Mouse (Mus musculus): ENCODE measurements around the gene Rnasel. TPM values are rescaled to one million over a fixed set of nuclear protein-coding genes. Genes with fewer than 3 reads are reported as not detected.

Rnasel gene
- polyA plus RNA-seq, 1 experiment from 2014 or later, result 15.7 TPM

GRCm38 (mm10) chr1:153712633-153713032, 36.6 kb upstream of the Rnasel start:
- no peaks in the 10 kb centered on the region for H3K9me3 ChIP-seq (ENCODE audit: low read length)
- WGBS (ENCODE audit: insufficient replicate concordance), result 77% methylated on average over 2 of the region's 2 CpGs
- no peak overlapping the region for H3K4me3 ChIP-seq (ENCODE audit: low read depth, low read length)
- DNase-seq, result no peak
- H3K27me3 ChIP-seq (ENCODE audit: insufficient read depth, low read length), result no peaks in the 10 kb centered on the region
- no peak for ATAC-seq
- TF ChIP-seq CTCF (IDR thresholded peaks at IDR 0.05; ENCODE audit: low read depth), result no peak
- TF ChIP-seq EP300 (IDR thresholded peaks at IDR 0.05; ENCODE audit: low read depth), result no peak
- no peaks in the 10 kb centered on the region for H3K36me3 ChIP-seq (replicated peaks; ENCODE audit: insufficient read depth, low read length)
- no peaks in the 10 kb centered on the region; the same call in 1 of the 2 replicates for H3K4me1 ChIP-seq (ENCODE audit: insufficient read depth)
- no peak overlapping the region for H3K27ac ChIP-seq (ENCODE audit: low read depth)
- H3K4me2 ChIP-seq (ENCODE audit: low read depth, low read length), result no peak overlapping the region
- H3K9ac ChIP-seq (replicated peaks), result no peak overlapping the region

GRCm38 (mm10) chr1:153717990-153718389, 31.2 kb upstream of the Rnasel start:
- H3K9me3 ChIP-seq (ENCODE audit: low read length), result no peaks in the 10 kb centered on the region
- H3K4me3 ChIP-seq (ENCODE audit: low read depth, low read length), result no peak overlapping the region
- DNase-seq (no peak), ATAC-seq (no peak)
- no peak overlapping the region for H3K4me2 ChIP-seq (ENCODE audit: low read depth, low read length)
- 71% methylated on average over 1 of the region's 1 CpGs for WGBS (ENCODE audit: insufficient replicate concordance)
- no peak for TF ChIP-seq CTCF (IDR thresholded peaks at IDR 0.05; ENCODE audit: low read depth)
- no peak for TF ChIP-seq EP300 (IDR thresholded peaks at IDR 0.05; ENCODE audit: low read depth)
- no peaks in the 10 kb centered on the region for H3K4me1 ChIP-seq (ENCODE audit: insufficient read depth)
- H3K27me3 ChIP-seq (ENCODE audit: insufficient read depth, low read length), result no peaks in the 10 kb centered on the region
- H3K36me3 ChIP-seq (replicated peaks; ENCODE audit: insufficient read depth, low read length), result no peaks in the 10 kb centered on the region
- no peak overlapping the region for H3K27ac ChIP-seq (ENCODE audit: low read depth)
- no peak overlapping the region for H3K9ac ChIP-seq (replicated peaks)

- Histone ChIP-seq H3K9me3 (ENCODE audit: low read length) (no peaks in the 10 kb centered on the region), H3K27ac (ENCODE audit: low read depth) (no peak overlapping the region), H3K4me2 (ENCODE audit: low read depth, low read length) (no peak overlapping the region), H3K9ac (replicated peaks) (no peak overlapping the region), H3K4me3 (ENCODE audit: low read depth, low read length) (no peak overlapping the region), H3K4me1 (ENCODE audit: insufficient read depth) (no peaks in the 10 kb centered on the region), H3K27me3 (ENCODE audit: insufficient read depth, low read length) (no peaks in the 10 kb centered on the region), H3K36me3 (replicated peaks; ENCODE audit: insufficient read depth, low read length) (no peaks in the 10 kb centered on the region)
- DNase-seq (no peak), ATAC-seq (no peak)
- no peak for TF ChIP-seq CTCF (IDR thresholded peaks at IDR 0.05; ENCODE audit: low read depth)
- TF ChIP-seq EP300 (IDR thresholded peaks at IDR 0.05; ENCODE audit: low read depth), result no peak
- WGBS (ENCODE audit: insufficient replicate concordance), result 74% methylated on average over 7 of the region's 7 CpGs
Measured at GRCm38 (mm10) chr1:153720935-153721334, 28.3 kb upstream of the Rnasel start.

GRCm38 (mm10) chr1:153721565-153722310, 27.5 kb upstream of the Rnasel start:
- no peak overlapping the region for H3K4me2 ChIP-seq (ENCODE audit: low read depth, low read length)
- H3K27me3 ChIP-seq (ENCODE audit: insufficient read depth, low read length), result no peaks in the 10 kb centered on the region
- H3K4me3 ChIP-seq (ENCODE audit: low read depth, low read length), result no peak overlapping the region
- WGBS (ENCODE audit: insufficient replicate concordance), result 68% methylated on average over 9 of the region's 9 CpGs
- DNase-seq (no peak), ATAC-seq (no peak)
- no peaks in the 10 kb centered on the region for H3K9me3 ChIP-seq (ENCODE audit: low read length)
- H3K4me1 ChIP-seq (ENCODE audit: insufficient read depth), result no peaks in the 10 kb centered on the region
- H3K27ac ChIP-seq (ENCODE audit: low read depth), result no peak overlapping the region
- no peak for TF ChIP-seq EP300 (IDR thresholded peaks at IDR 0.05; ENCODE audit: low read depth)
- TF ChIP-seq CTCF (IDR thresholded peaks at IDR 0.05; ENCODE audit: low read depth), result no peak
- no peaks in the 10 kb centered on the region for H3K36me3 ChIP-seq (replicated peaks; ENCODE audit: insufficient read depth, low read length)
- no peak overlapping the region for H3K9ac ChIP-seq (replicated peaks)

GRCm38 (mm10) chr1:153723426-153723825, 25.8 kb upstream of the Rnasel start:
- DNase-seq (no peak), ATAC-seq (no peak)
- Histone ChIP-seq H3K4me3 (ENCODE audit: low read depth, low read length) (no peak overlapping the region), H3K9me3 (ENCODE audit: low read length) (no peaks in the 10 kb centered on the region), H3K27me3 (ENCODE audit: insufficient read depth, low read length) (no peaks in the 10 kb centered on the region), H3K4me1 (ENCODE audit: insufficient read depth) (no peaks in the 10 kb centered on the region; the same call in 1 of the 2 replicates), H3K27ac (ENCODE audit: low read depth) (no peak overlapping the region), H3K4me2 (ENCODE audit: low read depth, low read length) (no peak overlapping the region), H3K9ac (replicated peaks) (no peak overlapping the region), H3K36me3 (replicated peaks; ENCODE audit: insufficient read depth, low read length) (no peaks in the 10 kb centered on the region)
- TF ChIP-seq CTCF (IDR thresholded peaks at IDR 0.05; ENCODE audit: low read depth), result no peak
- TF ChIP-seq EP300 (IDR thresholded peaks at IDR 0.05; ENCODE audit: low read depth), result no peak
- 69% methylated on average over 9 of the region's 9 CpGs for WGBS (ENCODE audit: insufficient replicate concordance)

- no peak overlapping the region for H3K4me2 ChIP-seq (ENCODE audit: low read depth, low read length)
- ATAC-seq, result no peak
- H3K36me3 ChIP-seq (replicated peaks; ENCODE audit: insufficient read depth, low read length), result no peaks in the 10 kb centered on the region
- TF ChIP-seq CTCF (IDR thresholded peaks at IDR 0.05; ENCODE audit: low read depth) (no peak), EP300 (IDR thresholded peaks at IDR 0.05; ENCODE audit: low read depth) (no peak)
- WGBS (ENCODE audit: insufficient replicate concordance), result 85% methylated on average over 16 of the region's 16 CpGs
- H3K9me3 ChIP-seq (ENCODE audit: low read length), result no peaks in the 10 kb centered on the region
- H3K4me1 ChIP-seq (ENCODE audit: insufficient read depth), result no peaks in the 10 kb centered on the region; the same call in 1 of the 2 replicates
- no peak overlapping the region for H3K4me3 ChIP-seq (ENCODE audit: low read depth, low read length)
- no peak for DNase-seq
- H3K9ac ChIP-seq (replicated peaks), result no peak overlapping the region
- no peaks in the 10 kb centered on the region for H3K27me3 ChIP-seq (ENCODE audit: insufficient read depth, low read length)
- no peak overlapping the region for H3K27ac ChIP-seq (ENCODE audit: low read depth)
Measured at GRCm38 (mm10) chr1:153726636-153727035, 22.6 kb upstream of the Rnasel start.

All from liver, postnatal 0 days (tissue).